Mouse (Mus musculus) thymus, adult 18-20 months (tissue): ENCODE results near the gene Gda.

Source experiments
- DNase-seq, 2 experiments: peaks; one replicate each; pipeline ENCODE4 v3.0.0; 2022; ENCODE audit warnings: mixed read lengths in 2 of 2

Gene Gda

DNA sequence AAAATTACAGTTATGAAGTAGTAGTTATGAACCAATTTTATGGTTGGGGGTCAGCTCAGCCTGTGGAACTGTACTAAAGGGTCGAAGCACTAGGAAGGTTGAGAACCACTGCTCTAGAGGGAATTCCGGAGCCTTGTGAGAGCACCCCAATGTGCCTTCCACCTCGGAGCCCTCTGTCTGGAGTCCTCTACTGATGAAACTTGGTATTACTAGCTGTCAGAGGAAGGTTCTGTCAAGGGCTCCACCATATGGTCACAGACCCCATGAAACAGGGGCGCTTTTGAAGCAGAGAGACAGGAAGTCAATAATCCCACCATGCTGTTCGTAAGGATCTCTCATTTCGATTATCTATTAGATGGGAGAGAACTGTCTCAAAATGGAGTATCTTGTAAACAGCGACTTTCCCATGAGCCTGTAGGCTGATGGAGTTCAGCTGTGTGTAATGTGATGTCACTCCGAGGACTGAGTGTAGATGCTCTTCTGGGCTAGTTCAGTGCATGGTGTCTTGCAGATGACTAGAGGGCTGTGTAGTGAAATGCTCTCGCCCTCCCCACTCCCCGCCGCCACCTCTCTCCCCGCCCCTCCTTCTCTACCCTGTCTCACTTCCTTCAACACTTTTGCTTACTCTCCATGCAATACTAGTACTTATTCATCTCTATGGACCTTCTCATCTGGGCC, 100.7 kb downstream of the Gda start:
- no peak for DNase-seq

DNA sequence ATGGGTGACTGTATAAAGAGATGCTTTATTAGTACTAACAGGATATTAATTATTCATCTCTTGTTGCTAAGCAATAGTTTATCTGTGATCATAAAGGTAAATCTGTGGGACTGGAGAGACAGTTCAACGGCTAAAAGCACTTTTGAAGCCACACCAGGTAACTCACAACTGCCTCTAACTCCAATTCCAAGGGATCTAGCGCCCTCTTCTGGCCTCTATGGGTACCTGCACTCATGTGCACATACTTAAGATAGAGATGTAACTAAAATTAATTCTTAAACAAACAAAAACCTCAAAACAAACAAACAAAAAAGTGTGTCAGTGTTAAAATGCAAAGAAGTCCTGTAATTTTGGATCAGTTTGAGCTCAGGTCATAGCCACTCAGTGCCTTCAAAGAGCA, 101.9 kb downstream of the Gda start:
- no peak for DNase-seq

DNA sequence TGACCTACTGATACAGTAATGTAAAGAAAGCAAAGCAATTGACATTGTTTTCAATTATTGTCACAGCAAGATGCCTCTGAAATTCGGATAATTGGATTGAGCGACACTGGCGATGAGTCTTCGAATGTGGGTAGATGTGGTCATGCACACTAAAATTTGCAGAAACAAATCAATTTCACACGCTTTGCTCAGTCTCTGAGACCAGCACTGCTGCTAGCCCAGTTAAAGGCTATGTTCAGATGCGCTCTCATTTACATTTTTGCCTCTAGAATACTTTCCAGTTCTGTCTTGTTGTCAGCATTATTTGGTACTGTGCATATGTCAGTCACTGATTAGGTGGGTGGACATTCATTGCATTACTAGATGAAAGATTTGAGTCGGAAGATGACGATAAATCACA, 102.5 kb downstream of the Gda start:
- DNase-seq: no peak

DNA sequence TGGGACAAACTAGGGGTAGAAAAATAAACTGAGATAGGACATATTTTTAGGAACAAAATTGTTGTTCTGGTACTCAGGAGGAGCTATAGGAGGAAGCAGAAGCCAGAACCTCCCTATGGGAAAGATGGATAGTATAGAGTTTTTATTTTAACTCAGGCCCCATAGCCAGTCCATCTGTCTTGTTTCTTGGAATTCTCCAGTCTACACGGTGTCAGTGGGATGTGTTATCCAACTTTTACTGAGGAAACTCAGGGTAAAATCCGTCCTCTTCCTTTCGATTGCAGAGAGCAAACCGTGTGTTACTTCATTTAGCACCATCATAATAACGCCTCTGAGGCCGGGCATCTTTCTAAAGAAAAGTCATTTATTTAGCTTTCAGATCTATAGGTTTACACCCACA, 104.1 kb downstream of the Gda start:
- DNase-seq: no peak

DNA sequence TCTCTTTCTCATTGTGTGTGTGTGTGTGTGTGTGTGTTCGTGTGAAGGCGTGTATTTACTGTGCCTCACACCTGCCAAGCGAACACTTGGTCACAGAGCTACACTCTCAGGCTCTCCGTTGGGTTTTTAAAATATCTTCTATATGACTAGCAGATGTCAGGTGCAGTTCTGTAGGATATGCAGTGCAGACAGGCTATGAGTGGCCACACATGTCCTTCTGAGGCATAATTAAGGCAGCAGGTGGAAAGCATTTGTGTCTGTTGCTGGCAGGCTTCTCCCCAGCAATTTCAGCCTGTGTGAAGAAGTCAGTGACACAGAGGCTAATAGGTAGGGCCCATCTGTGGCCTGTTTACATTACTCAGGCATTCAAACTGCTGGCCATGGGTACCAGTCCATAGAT, 104.7 kb downstream of the Gda start:
- DNase-seq: no peak

DNA sequence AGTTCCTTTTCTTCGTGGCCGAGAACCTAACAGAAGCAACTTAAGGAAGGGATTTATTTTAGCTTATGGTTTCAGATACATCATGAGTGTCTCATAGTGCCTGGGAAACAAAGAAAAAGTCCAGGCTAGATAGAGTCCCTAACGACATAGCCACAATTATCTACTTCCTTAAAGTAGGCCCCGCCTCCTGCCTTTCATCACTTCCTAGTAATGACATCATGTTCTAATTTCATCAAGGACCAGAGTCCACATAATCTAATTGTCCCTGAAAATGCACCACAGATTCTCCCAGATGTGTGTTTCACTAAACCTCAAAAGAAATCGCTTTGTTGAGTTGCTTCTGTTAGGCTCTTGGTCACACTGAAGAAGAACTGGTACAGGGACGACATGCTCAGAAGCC, 115.5 kb downstream of the Gda start:
- DNase-seq: no peak

DNA sequence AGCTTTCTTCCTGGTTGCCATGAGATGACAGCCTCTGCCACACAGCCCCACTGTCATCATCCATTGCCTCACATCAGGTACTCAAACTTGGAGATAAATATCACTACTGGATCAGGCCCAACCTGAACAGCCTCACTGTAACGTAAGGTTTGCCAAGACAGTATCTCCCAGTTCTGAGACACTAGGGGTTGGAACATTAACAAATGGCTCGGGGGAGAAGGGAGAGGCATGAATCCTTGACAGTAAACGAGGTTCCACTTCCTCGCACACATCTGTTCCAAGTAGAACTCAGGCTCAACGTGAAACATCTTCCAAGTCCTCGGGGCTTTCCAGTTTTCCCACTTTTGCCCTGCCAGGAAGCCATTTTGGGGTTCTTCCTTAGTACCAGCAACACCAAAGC, 123.6 kb downstream of the Gda start:
- DNase-seq: no peak

DNA sequence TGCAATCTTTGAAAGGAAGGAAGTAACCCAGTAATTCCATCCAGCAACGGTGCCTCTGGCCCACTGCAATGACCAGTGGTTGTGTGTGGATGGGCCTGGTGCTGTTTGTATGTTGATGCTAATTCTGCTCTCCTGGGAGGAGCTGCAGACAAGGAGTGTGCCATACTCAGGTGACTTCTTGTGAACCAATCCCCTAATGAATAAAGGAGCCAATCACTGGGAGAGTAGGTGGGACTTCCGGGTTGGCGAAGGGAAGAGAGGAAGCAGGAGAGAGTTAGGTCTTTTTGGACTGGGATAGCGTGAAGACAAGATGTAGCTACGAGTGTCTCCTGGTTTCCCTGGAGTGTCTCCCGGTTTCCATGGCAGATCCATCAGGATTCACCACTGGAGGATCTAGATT, 126.6 kb downstream of the Gda start:
- no peak for DNase-seq
